Mouse (Mus musculus) spleen, adult 2 months (tissue): ENCODE measurements at regions not wholly inside any gene's neighbourhood (a gene's known extent, or its start where the extent isn't known, plus 50 kb on each side); places are given as distances from the start of the nearest gene placed in this dataset.

Experiments
- CTCF ChIP-seq: fragments of 200-500 bp; IDR thresholded peaks from 2 replicates; pipeline ENCODE4 v1.5.1; 2011; ENCODE audit warnings: mild to moderate bottlenecking, inconsistent platforms; ENCODE audit not compliant: insufficient read depth, insufficient read length, insufficient replicate concordance; ENCODE audit errors: extremely low read depth
- POLR2A ChIP-seq: fragments of 200-500 bp; IDR thresholded peaks from 2 replicates; pipeline ENCODE4 v1.6.1; 2011; ENCODE audit warnings: low read depth, low read length, inconsistent platforms

- TF ChIP-seq CTCF, result no peak
- TF ChIP-seq POLR2A, result no peak
Observed at GRCm38 (mm10) chr8:80395010-80395409, 98.6 kb upstream of the Gypa start.
